Mouse (Mus musculus) ovary, postnatal 10 days (tissue): ENCODE measurements around the gene Pgm5.
"Not testable (repeated sequence)": the region's sequence is repeated elsewhere in the genome, so short reads cannot be mapped to it uniquely, and the experiment has no call there.

Source experiments
- DNase-seq: peaks from one replicate; pipeline ENCODE4 v3.0.0; 2022; ENCODE audit warnings: low spot score

The Pgm5 gene

DNA sequence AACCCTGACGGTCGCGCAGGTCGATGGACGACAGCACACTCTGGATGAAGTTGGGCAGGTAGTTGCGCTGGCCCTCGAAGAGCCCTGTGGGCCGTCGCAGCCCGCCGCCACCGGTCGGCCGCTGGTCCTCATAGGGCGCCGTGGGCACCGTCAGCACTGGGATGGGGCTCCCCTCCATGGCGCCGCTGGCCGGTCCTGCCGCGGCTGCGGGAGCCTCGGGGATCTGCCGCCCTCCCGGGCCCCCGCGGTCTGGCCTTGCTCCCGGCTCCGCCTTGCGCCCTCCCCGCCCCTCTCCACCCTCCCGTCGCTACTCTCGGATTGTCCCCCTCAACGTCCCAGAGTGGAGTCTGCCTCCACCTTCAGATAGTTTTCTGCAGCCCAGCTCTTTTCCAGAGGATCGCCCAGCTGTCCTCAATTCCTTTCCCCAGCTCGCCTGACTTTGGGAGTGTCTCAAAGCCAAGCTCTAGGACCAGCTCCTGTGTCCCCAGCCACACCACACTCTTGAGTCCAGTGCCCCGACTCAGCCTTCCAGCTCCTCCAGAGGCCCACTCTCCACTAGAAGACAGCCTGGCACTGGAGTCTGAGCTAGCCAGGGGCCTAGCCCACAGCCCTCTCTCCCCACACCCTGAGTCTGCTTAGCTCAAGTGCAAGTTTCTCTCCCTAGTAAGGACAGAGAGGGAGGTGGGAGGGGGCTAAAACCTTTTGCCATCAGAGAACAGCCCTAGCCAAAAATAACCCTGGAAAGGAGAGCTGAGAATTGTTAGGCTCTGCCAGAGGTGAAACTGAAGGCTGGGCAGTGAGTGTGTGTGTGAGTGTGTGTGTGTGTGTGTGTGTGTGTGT is at the start of gene Pgm5:
Gene Pgm5 (minus strand): TSS at position 244 of the 840 bp plus-strand sequence.
- peak; percentile 37 for DNase-seq

DNA sequence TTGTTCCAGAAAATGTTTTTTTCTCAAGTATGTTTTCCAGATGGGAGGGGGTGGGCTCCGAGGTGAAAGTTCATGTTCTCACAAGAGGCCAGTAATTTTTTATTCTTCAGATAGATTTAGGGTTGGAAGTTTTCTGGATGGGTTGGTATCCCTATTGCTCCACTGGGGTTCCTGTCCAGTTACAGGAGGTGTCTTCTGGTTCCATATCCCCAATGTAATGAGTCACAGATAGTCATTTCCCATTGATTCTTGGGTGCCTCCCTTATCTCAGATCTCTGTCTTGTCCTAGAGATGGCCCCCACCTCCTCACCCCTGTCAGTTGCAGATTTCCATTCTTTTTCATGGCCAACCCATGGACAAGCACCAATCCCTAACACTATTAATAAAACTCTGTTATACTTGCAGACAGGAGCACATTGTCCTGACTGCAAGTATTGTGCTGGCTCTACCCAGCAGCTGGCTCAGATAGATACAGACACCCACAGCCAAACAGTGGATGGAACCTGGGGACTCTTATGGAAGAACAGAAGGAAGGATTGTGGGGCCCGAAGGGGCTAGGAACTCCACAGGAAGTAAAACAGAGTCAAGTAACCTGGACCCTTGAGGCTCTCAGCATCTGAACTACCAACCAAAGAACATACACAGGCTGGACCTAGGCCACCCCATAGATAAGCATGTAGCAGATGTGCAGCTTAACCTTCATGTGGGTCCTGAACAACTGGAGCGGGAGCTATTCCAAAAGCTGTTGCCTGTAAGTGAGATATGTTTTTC is 46.9 kb upstream of the Pgm5 start:
- no peak for DNase-seq

DNA sequence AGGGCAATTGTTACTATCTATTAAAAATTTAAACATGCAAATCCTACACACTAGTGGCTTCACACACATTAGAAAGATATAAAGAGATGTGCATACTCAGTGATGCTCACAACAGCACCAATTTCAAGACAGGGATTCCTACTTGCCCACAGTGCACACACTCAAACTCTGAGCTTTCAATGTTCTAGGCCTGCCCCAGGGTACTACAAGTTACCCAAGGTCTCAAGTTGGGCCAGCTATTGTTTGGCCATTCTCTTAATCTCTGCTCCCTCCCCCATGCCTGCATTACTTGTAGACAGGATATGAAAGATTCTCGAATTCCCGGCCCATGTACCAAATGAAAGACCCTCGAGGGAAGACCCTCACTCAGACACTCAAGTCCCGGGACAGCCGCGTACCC is 46.0 kb upstream of the Pgm5 start:
- no peak for DNase-seq

DNA sequence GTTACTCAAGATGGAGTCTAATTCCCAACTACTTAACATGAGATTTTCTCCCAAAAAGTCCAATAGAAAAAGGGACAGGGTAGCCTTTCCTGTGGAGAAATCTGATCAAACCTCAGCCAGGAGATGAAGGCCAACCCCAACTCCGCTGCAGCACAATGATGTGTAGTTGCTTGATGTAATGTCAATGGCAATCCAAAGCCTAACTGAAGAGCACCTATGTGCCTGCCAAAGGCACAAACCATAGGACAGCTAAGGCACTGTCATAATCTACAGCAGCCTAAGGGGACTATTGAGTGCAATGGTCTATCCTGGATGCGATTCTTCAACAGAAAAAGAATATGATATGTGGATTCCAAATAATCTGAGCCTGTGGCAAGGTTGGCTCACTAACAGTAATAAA is 41.2 kb upstream of the Pgm5 start:
- no peak for DNase-seq

DNA sequence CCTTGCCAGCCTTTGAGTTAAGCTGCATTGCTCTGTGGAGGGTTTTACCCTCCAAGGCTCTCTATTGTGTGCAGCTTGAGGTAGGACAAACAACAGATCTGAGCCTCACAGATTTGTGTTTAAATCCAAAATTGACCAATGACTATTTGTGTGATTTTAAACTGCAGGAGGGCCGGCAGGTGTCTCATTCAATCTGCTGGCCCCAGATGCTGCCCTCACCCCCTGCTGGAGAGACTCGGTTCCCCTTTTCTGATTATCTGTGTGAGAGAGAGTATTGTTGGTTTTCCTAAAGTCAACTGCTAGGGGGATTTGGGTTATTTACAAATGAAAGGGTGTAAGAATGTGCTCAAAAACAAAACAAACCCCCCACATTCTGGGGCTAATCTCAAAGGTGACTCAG is 40.6 kb upstream of the Pgm5 start:
- no peak for DNase-seq

DNA sequence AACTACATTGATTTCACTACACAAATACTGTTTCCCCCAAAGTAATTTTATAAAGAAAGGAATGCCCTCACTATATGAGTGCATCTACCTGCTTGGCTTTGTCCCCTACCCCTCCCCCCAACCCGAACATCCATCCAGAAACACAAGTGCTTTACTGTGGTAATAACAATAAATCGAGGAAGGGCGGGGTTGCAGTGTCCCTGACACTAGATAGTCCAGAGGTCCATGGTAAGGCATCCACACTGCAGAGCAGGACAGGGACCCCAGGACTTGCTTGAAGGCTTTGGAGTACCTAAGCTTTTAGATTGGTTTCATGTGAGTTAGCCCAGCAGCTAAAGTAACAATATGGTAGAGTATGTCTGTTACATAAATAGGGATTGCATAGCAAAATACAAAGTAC is 40.0 kb upstream of the Pgm5 start:
- DNase-seq = no peak

DNA sequence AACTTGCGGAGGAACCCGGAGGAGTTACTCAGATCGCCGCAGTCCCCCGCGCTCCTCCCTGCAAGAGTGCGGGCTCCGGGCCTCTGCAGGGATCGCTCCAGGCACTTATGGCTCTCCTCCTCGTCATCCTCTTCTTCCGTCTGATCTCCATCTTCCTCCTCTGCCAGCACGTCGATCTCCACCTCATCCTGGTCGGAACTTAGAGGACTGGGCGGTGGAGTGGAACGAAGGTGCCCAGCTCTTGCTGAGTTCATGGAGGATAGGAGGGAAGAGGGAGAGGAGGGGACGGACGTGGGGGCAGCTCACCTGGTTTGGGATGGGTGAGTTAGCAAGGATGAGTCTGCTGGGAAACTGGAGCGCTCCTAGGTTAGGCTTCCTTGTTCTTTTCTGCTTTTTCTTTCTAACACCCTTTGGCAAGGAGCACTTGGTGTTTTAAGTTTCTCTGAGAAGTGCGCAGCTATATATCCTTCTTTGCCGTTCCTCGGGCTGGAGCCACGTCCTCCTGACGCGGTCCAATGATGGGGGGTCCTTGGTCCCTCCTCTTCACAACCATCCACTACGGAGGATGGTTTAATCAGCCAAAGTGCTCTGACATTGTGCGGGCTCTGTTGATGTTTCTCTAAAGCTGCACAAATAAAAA is 39.0 kb upstream of the Pgm5 start, which contains the start of gene Foxd4:
Gene Foxd4 (minus strand): TSS at position 617 of the 640 bp plus-strand sequence.
- DNase-seq = no peak

DNA sequence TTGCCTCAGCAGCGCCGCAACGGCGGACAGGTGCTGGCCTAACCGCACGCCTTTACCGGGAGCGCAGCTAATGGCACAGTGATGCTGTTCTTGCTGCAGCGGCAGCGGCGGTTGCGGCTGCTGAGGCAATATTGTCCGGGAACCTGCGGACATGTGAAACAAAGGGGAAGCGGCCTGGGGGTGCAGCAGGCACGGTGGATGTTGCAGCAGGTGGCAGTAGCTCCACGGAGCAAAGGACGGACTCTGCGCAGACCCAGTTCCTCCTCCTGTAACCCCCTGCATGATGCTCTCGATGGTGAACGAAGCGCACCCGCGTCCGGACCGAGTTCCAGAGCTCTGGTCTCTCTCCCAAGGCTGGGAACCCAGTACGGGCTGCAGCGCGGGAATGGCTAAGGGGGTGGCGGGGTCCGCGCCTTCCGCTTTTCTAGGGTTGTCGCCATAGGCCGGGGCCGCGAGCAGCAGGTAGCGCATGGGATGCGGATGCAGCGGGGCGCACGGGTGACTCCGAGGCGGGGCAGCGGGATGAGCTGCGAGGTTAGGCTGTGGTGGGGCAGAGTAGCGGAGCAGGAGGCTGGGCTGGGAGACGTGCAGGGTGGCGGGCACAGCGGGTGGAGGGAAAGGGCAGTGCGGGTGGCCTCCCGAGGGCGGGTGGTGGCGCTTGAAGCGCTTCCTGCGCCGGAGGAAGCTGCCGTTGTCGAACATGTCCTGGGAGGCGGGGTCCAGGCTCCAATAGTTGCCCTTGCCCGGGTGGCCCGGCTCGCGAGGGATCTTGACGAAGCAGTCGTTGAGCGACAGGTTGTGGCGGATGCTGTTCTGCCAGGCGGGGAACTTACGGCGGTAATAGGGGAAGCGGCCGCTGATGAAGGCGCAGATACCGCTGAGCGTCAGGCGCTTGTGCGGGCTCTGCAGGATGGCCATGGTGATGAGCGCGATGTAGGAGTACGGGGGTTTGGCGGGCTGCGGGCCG is 38.2 kb upstream of the Pgm5 start:
- DNase-seq = no peak

DNA sequence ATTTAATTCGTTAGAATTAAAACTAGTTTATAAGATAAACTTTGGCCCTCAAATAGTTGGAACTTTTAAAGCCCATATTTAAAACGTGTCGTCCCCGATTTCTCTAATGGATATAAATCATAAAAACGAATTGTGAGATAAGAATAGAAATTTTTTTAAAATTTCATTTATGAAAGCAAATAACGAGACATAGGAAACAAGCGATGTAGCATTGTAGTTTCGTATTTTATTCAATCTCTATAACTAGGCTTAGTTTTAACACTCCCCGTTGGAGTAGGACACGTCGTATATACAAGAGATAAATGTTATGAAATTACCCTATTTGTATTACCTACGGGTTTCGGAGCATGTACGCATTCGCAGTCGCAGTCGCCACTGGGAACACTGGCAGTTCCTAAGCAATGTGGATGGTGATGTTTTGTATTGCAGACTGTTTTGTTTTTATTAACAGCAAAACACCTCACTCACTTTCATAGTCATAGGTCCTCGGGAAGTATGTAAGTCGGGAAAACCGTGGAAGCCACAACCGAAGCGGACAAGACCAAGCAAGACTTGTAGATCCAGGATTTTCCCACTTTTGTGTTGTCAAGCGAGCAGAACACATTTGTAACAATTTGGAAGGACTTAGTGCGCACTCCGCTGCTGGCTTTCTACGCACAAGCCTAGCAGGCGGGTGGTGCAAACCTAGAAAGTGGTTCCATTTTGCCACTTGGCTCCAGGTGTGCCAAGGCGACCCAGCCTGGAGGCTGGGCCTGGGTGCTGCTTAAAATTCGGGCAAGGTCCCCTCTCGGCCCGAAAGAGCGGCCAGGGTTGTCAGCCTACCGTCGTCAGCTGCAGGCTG is 37.3 kb upstream of the Pgm5 start:
- DNase-seq = no peak

DNA sequence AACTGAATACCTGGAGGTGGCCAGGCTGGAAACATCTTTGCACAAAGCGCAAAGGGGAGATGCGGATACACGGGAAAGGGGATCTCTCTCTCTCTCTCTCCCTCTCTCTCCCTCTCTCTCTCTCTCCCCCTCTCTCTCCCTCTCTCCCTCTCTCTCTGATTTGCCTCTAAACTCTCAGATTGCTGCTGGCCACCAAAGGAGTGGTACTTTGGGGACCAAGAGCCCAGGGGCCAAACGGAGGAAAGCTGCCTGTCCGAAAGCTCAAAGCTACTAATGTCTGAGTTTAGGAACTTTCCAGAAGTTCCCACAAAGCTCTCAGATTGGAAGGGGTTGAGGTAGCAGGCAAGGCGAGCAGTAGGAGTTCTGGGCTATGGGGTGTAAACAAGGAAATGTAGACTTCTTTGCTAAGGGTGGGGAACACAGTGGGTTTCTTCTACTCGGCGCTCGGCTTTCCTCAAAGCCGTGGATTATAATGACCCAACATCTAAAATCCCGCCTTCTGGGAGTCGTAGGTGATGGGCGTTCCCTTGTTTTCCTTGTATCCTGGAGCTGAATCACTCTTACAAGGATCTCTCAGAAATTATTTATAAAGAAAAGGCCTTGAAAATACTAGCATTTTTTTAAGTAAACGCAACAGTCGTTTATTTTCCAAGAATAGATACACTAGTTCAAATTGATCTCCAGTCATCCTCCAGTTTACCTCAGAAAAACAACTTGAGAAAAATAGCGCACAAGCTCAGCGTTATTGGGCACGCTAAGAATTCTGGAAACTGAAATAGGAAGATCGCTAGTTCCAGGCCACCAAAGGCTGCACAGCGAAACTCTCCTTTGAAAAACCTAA is 36.5 kb upstream of the Pgm5 start:
- DNase-seq = no peak

DNA sequence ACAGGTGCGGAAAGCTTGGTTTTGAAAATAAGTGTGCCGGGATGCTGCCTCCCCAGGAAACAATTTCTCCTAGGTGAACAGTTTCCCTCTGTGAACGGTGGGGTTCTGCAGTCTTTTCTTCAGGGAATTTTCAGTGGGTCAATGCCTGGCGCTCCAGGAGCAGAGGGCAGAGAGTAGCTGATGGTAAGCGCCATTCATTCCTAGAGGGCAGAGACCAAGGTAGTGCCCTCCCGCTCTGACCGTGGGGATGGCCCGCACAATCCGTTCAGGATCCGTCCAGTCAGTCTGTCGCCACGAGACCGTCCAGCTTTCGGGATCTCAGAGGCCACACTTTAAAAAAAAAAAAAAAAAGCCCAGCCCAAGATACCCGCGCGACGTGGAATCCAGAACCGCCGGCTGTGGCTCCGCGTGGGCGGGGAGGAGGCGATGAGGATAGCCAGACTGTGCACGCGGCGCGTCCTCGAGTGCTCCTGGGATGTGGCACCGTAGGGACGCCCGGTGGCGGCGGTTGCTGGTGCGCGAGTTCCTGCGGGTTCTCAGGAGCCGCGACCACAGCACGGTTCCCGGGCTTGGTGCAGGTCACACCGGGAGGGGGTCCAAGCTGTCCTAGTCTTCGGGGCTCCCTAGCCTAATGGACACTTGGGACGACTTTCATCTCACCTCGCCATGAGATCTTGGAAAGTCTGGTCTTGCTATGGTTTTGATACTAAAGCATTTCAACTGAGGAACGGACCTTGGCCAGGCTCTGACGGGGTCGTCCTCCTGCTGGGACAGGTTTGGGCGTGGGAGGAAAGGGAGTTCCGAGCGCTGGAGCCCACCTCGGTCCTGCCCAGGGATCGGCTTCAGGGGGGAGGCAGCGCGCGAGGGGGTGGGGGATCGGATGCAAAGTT is 35.6 kb upstream of the Pgm5 start:
- DNase-seq = no peak

DNA sequence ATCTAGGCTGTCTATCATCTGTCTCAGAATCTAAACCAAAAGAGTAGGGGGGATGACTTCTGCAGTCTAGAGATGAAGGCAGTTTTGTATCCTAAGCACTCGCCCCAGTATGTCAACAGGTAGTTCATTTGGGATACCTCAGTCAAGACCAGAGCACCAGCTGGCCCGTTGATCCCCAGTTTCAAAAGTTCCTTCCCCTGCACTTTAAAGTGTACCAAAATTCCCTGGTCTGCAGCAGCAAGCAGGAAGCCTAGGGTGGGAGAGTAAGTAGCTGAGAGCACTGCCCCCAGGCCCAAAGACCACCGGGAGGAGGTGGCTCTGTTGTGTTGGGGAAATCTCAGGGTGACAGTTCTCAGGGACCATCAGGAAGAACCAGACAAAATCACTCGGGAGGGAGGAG is 34.9 kb upstream of the Pgm5 start:
- no peak for DNase-seq

DNA sequence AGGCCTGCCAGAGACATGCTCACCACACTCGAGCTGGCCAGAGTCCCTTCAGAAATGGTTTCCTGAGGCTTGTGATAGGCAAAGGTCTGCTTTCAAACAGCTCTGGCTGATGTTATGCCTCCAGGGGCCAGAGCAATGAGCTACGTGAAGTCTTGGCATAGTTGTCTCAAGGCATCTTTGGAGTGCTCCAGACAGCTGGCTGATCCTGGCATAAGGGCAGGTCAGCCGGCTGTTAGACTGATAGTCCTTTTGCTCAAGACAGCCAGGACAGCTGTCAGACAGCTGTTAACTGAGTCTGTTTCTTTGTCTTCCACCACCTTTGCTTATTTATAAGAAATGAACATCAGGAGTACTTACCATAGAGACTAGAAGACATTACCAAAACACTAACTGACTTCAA is 25.2 kb upstream of the Pgm5 start:
- no peak for DNase-seq

DNA sequence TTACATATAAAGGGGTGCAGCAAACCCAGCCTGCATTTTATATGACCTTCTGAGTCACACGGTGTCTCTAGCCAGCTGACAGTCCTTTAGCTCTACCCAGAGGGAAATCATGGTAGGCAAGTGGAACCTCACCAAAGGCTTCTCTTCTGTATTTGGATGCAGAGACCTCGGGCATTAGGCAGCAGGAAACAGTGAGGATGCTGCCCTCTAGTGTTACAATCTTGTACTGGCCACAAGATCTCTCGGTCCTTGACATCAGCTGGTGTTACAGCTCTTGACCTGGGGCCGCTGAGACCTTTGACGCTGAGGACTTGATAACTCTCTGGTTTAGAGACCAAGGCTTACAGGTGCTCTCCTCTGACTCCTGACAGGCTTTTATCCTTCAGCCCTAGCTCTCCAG is 23.8 kb upstream of the Pgm5 start:
- no peak for DNase-seq

DNA sequence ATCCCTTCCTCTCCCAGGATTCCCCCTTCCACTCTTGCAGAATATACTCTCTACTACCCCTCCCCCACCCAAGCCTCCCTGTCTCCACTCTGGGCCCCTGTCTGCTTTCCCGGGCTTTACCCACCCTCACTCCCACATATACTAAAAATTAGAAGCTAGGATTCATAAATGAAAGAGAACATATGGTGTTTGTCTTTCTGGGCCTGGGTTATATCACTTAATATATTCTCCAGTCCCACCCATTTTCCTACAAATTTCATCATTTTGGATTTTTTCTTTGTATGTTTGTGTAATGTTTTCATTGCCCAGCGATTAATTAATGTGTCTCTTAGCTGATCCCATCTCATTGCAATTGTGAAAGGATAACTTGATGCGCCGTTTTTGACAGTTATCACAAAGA is 19.6 kb upstream of the Pgm5 start:
- DNase-seq = no peak

DNA sequence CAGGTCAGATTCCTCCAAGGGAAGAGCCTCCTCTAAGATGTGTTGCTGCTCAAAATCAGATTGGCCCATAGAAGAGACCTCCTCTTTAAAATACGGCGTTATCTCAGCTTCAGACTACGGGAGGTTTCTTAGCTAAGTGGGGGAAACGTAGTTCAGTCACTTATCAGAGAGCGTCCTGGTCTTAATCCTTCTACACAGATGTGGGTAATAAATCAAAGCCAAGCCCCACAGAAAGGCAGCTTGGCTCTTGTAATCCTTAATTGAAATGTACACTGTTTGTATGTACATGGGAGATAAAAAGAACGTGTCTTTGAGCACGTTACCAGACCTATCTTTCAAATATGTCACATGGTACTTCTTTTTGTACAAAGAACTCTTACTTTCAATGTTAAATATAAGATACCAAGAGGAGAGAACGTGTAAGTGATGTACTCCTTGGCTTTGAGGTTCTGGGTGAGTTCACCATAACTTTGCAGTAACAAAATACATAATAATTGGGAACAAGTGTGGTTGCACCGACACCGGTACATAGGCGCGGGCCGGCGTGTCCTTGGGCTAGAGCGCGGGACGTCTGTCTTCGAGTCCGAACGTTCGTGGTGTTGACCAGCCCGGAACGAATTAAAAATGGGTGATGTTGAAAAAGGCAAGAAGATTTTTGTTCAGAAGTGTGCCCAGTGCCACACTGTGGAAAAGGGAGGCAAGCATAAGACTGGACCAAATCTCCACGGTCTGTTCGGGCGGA is 13.6 kb upstream of the Pgm5 start, which contains the start of gene Gm10053:
Gene Gm10053 (plus strand): TSS at position 558 of the 742 bp plus-strand sequence.
- DNase-seq = not testable (repeated sequence)

DNA sequence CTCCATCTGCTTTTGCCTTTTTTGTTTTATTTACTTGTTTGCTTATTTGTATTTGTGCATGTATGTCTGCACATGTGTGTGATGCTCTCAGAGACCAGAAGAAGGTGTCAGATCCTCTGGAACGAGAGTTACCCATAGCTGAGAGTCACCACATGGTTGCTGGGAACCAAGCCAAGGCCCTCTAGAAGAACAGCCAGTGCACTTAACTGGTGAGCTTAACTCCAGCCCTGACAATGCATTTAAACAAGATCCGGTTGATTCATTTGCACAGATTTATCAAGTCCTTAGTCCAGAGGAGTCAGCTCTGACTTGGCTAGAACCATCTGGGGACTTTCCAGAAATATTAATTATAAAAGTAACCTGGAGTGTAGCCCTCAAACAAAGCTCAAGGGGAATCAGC is 12.2 kb upstream of the Pgm5 start:
- no peak for DNase-seq
